Mouse (Mus musculus) lung, adult 2 months (tissue): Measurements from ENCODE around the gene Erich3.

Experiments used
- CTCF ChIP-seq: fragments of 200-500 bp; IDR thresholded peaks from 2 replicates; pipeline ENCODE4 v1.5.1; 2011; ENCODE audit warnings: mild to moderate bottlenecking, low read length, control low read depth; ENCODE audit not compliant: insufficient read depth
- POLR2A ChIP-seq: fragments of 200-500 bp; IDR thresholded peaks from 2 replicates; pipeline ENCODE4 v1.6.1; 2011; ENCODE audit warnings: low read depth, mild to moderate bottlenecking, control low read depth, low read length, borderline replicate concordance; ENCODE audit errors: extremely low read depth

GRCm38 (mm10) chr3:154778836-154779595 is 115.4 kb downstream of the Erich3 start:
- TF ChIP-seq CTCF (no peak), POLR2A (no peak)
